ENCODE assay signal across 8 mouse cellular contexts in genomic region chr6:99028161-99028988, GRCm38 (mm10).
DNase-seq lines count a peak whose midpoint lies in the region; ATAC-seq and TF ChIP-seq lines count a peak whose summit lies in the region.

No protein-coding gene starts in this region.

- peak overlapping the region; percentile 55 for H3K4me3 ChIP-seq in erythroblast, embryonic 14.5 days (replicated peaks)
- peak overlapping the region; percentile 98 for H3K4me3 ChIP-seq in brown adipose tissue, adult 24 weeks (ENCODE audit: insufficient read depth, low read depth, low read length)
- H3K4me3 ChIP-seq in lung, embryonic 14.5 days (ENCODE audit: low read depth, low read length) = peak overlapping the region; percentile 67
- peak overlapping the region; percentile 65 for H3K4me3 ChIP-seq in neural tube, embryonic 15.5 days (replicated peaks)
- H3K4me3 ChIP-seq in thymus, adult 2 months (ENCODE audit: control insufficient read depth, insufficient read depth, low read length) = peak overlapping the region; percentile 63

- H3K9me3 ChIP-seq in erythroblast, embryonic 14.5 days (ENCODE audit: control insufficient read depth, low read length) = no peaks in the 10 kb centered on the region
- H3K9me3 ChIP-seq in lung, embryonic 14.5 days (ENCODE audit: low read depth, low read length) = no peaks in the 10 kb centered on the region
- H3K9me3 ChIP-seq in neural tube, embryonic 15.5 days (replicated peaks) = no peaks in the 10 kb centered on the region

- H3K27me3 ChIP-seq in erythroblast, embryonic 14.5 days (ENCODE audit: control insufficient read depth) = peaks cover 24% of the 10 kb centered on the region
- no peaks in the 10 kb centered on the region for H3K27me3 ChIP-seq in lung, embryonic 14.5 days (ENCODE audit: insufficient read depth, low read length)
- peaks cover 8% of the 10 kb centered on the region for H3K27me3 ChIP-seq in neural tube, embryonic 15.5 days (replicated peaks)
- H3K27me3 ChIP-seq in thymus, adult 2 months (ENCODE audit: control insufficient read depth, insufficient read depth, low read length) = no peaks in the 10 kb centered on the region

- H3K9ac ChIP-seq in lung, embryonic 14.5 days = peak overlapping the region; percentile 84
- H3K9ac ChIP-seq in neural tube, embryonic 15.5 days (replicated peaks) = peak overlapping the region; percentile 59

- no peak; the same call in 1 of the 2 replicates for TF ChIP-seq POLR2A in thymus, adult 2 months (IDR thresholded peaks at IDR 0.05; ENCODE audit: control insufficient read depth, extremely low read depth, insufficient read depth, low read length, poor library complexity)

- H3K27ac ChIP-seq in brown adipose tissue, adult 24 weeks (replicated peaks; ENCODE audit: low read depth, low read length) = peak overlapping the region; percentile 80
- peak overlapping the region; percentile 92 for H3K27ac ChIP-seq in lung, embryonic 14.5 days (ENCODE audit: low read depth)
- H3K27ac ChIP-seq in neural tube, embryonic 15.5 days (replicated peaks) = peak overlapping the region; percentile 81
- no peak overlapping the region for H3K27ac ChIP-seq in thymus, adult 2 months (ENCODE audit: control insufficient read depth, insufficient read depth, low read length)

- no peaks in the 10 kb centered on the region for H3K36me3 ChIP-seq in erythroblast, embryonic 14.5 days (ENCODE audit: control insufficient read depth)
- no peaks in the 10 kb centered on the region for H3K36me3 ChIP-seq in lung, embryonic 14.5 days (ENCODE audit: insufficient read depth)
- H3K36me3 ChIP-seq in neural tube, embryonic 15.5 days = no peaks in the 10 kb centered on the region
- H3K36me3 ChIP-seq in thymus, adult 2 months (ENCODE audit: control insufficient read depth, insufficient read depth, low read length) = no peaks in the 10 kb centered on the region

- TF ChIP-seq CTCF in lung, embryonic 14.5 days (IDR thresholded peaks at IDR 0.05; ENCODE audit: low read depth) = no peak
- no peak for TF ChIP-seq CTCF in thymus, adult 2 months (IDR thresholded peaks at IDR 0.05; ENCODE audit: borderline replicate concordance, control insufficient read depth, extremely low read depth, insufficient read depth, low read length, poor library complexity)

- no peak for ATAC-seq in erythroblast, adult 5-6 weeks (replicated peaks; ENCODE audit: low FRiP score, poor library complexity, severe bottlenecking)
- peak; percentile 94 for ATAC-seq in lung, embryonic 14.5 days (ENCODE audit: insufficient read depth)
- peak; percentile 89 for ATAC-seq in neural tube, embryonic 15.5 days (ENCODE audit: low FRiP score)

- DNase-seq in heart, adult 18-20 months = peak; percentile 70 to 76
- DNase-seq in kidney, adult 9 months = peak; percentile 26
- DNase-seq in lung, embryonic 14.5 days = peak; percentile 79
- peak; percentile 62 for DNase-seq in thymus, adult 2 months

- WGBS in lung, embryonic 14.5 days = 1% methylated on average over 62 of the region's 87 CpGs
- under 1% methylated on average over 69 of the region's 87 CpGs for WGBS in neural tube, embryonic 15.5 days
- WGBS in thymus, adult 2 months = 3% methylated on average over 82 of the region's 87 CpGs

- peak overlapping the region; percentile 94 for H3K4me2 ChIP-seq in lung, embryonic 14.5 days
- peak overlapping the region; percentile 93 for H3K4me2 ChIP-seq in neural tube, embryonic 15.5 days

- H3K4me1 ChIP-seq in erythroblast, embryonic 14.5 days (ENCODE audit: control insufficient read depth) = peaks cover 5% of the 10 kb centered on the region
- 0 out of 2 replicates have a peak, but pooled peaks cover 5% of the 10 kb centered on the region for H3K4me1 ChIP-seq in brown adipose tissue, adult 24 weeks (ENCODE audit: control insufficient read depth, insufficient read depth, insufficient read length, low read length)
- H3K4me1 ChIP-seq in lung, embryonic 14.5 days (ENCODE audit: insufficient read depth) = peaks cover 13% of the 10 kb centered on the region
- peaks cover 37% of the 10 kb centered on the region for H3K4me1 ChIP-seq in neural tube, embryonic 15.5 days
- H3K4me1 ChIP-seq in thymus, adult 2 months (replicated peaks; ENCODE audit: control insufficient read depth, insufficient read depth, low read length) = peaks cover 25% of the 10 kb centered on the region

Comparison
In these comparisons a context has a peak if more than half of its experiments do, and no peak if none do; other contexts are left out.
1. DNase-seq: peak in every context shown above with its lines; median percentile 79 in lung, embryonic 14.5 days; 73 in heart, adult 18-20 months; 62 in thymus, adult 2 months; 26 in kidney, adult 9 months.